Mouse (Mus musculus) bone marrow, adult 2 months (tissue): ENCODE data around the gene H2al1b. TPM values are rescaled to one million over a fixed set of nuclear protein-coding genes. Genes with fewer than 3 reads are reported as not detected.
"Not testable (repeated sequence)": the region's sequence is repeated elsewhere in the genome, so short reads cannot be mapped to it uniquely, and the experiment has no call there.

Experiments
- H3K27ac ChIP-seq: fragments of 200-500 bp; 2 replicates; pipeline ENCODE4 v1.5.1; 2012; ENCODE audit warnings: low read depth, mild to moderate bottlenecking, control low read depth, inconsistent platforms, low read length; ENCODE audit not compliant: control insufficient read depth, poor library complexity, insufficient read depth
- H3K4me1 ChIP-seq: fragments of 200-500 bp; 2 replicates; pipeline ENCODE4 v1.6.1; 2011; ENCODE audit warnings: low read length; ENCODE audit not compliant: control insufficient read depth, insufficient read depth
- H3K4me3 ChIP-seq: fragments of 200-500 bp; replicated peaks from 2 replicates; pipeline ENCODE3; 2011; ENCODE audit warnings: mild to moderate bottlenecking, low read depth, low read length, control low read depth; ENCODE audit not compliant: control insufficient read depth
- CTCF ChIP-seq: fragments of 200-500 bp; IDR thresholded peaks from 2 replicates; pipeline ENCODE4 v1.5.1; 2011; ENCODE audit warnings: low read length, control low read depth; ENCODE audit not compliant: control insufficient read depth, insufficient read depth
- POLR2A ChIP-seq: fragments of 200-500 bp; IDR thresholded peaks from 2 replicates; pipeline ENCODE4 v1.6.1; 2011; ENCODE audit warnings: low read depth, mild to moderate bottlenecking, control low read depth, low read length, borderline replicate concordance; ENCODE audit not compliant: control insufficient read depth
- WGBS: fragments of 180-500 bp; shearing (Covaris S2); methylation state at CpG from one replicate; pipeline ENCODE4 v1.1.7; 2018; 5-methylcytosine and 5-hydroxymethylcytosine counted together
- polyA plus RNA-seq: library from polyadenylated mRNA; stranded (reverse); fragments of >200 nt; gene quantifications from 2 replicates; pipeline ENCODE4 v1.2.4, GENCODE M21; 2011; ENCODE audit warnings: low replicate concordance; ENCODE audit not compliant: missing spikeins, insufficient read depth, insufficient read length

H2al1b gene
- polyA plus RNA-seq, 1 experiment: not detected

DNA sequence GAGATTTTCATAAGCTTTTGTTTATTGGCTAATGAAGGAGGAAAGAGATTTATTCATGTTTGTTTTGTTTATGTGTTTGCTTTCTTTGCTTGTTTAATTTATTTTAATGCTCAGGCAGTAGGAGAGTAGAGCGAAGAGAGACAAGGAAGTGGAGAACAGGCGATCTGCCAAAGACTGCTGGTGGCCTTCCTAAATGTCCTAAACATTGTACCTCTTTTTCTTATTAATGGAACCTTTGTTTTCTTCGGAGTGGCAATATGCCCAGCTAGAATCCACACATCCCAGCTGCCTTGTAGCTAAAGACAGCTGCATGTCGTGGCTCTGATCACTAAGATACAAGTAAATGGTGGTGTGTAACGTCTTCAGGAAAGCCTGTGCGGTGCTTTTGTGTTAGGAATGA, 25.1 kb upstream of the H2al1b start:
- no peaks in the 10 kb centered on the region for H3K4me1 ChIP-seq
- H3K4me3 ChIP-seq: no peak overlapping the region
- H3K27ac ChIP-seq: no peak overlapping the region
- 73% methylated on average over 6 of the region's 6 CpGs for WGBS
- TF ChIP-seq CTCF (no peak), POLR2A (no peak)

DNA sequence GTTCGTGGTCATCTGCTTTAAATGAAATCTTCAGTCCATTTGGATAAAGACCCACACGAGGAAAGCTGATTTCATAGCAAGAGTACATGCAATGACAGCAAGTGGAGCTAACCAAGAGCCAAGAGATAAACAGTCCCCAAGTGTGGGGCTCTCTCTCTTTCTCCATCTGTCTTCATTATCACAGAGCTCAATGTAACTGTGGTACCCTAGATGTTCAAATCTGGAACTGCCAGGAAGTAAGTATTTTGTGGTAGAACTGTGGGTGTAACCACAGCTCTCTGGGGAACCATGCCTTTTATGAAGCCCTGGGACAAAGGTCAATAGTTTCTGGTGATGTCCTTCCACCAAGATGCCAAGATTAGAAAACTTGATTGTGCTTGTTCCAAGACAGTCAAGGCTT, 21.5 kb upstream of the H2al1b start:
- Histone ChIP-seq H3K4me1 (no peaks in the 10 kb centered on the region), H3K27ac (no peak overlapping the region), H3K4me3 (no peak overlapping the region)
- TF ChIP-seq CTCF: no peak
- TF ChIP-seq POLR2A: no peak
- WGBS: 37% methylated on average over 2 of the region's 2 CpGs

DNA sequence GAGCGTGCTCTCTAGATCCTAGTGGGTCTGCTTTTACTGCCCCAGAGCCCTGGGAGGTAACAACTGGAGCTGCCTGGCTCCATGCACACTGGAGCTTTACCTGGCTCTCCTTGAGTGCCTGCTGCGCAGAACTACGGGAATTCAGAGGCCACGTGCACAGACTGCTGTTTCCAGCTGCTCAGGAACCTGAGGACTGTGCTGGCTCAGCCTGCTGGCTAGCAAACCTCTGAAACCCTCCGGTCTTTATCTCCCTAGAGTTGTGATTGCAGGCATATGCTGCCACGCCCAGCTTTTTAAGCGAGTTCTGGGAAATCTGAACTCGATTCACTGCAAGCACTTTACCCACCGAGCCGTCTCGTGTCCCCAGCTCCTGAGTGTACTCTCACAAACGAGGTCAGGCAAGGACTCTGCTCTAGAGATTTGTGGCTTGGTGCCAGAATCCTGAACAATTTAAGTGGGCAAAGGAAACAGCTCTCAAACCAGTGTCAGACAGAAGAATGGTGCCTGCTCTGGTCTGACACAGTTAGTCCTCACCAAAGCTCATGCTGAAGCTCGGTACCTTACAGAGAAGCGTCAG, 13.8 kb upstream of the H2al1b start:
- no peak overlapping the region for H3K4me3 ChIP-seq
- 70% methylated on average over 14 of the region's 14 CpGs for whole genome bisulfite sequencing
- no peaks in the 10 kb centered on the region for H3K4me1 ChIP-seq
- H3K27ac ChIP-seq: no peak overlapping the region
- TF ChIP-seq POLR2A: no peak
- no peak for TF ChIP-seq CTCF

DNA sequence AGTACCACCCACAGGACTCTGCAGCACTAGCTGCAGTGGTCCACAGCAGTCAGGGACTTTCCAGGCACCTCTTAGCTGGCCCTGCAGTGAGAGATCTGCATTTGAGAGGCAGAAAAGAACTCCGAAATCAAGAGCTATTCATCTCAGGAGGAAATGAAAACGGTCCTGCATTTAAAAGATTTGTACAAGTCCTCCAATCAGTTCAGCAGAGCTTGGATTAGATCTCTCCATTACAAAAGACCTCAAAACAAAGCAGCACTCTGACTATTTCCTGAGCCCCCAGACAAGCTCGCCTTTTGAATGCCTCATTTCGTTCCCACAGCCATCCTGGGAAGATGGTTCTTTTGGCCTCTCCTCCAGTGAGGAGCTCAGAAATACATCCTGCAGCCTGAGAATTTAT, 13.0 kb upstream of the H2al1b start:
- Histone ChIP-seq H3K27ac (no peak overlapping the region), H3K4me3 (no peak overlapping the region), H3K4me1 (no peaks in the 10 kb centered on the region)
- TF ChIP-seq CTCF: no peak
- TF ChIP-seq POLR2A: no peak
- WGBS: 52% methylated on average over 4 of the region's 4 CpGs

DNA sequence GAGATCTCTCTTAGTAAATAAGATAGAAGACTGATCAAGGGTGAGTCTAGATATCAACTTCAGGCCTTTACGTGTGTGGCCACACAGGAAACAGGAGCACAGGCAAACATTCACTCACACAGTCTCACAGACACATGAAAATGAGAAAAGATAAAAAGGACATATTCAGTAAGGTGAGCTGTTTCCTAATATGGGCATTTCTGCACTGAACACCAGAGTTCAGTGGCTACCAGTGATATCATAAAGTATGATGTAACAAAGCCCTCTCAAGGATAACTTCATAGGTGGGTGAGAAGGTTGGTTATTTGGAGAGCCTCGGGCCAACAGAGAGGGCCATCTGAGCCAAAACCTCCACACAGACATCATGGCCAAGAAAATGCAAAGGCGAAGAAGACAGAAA, 3.3 kb upstream of the H2al1b start, which contains the start of gene H2al1a:
H2al1a (plus strand) TSS at position 301 of the 400 bp plus-strand sequence.
- H3K4me1 ChIP-seq, H3K4me3 ChIP-seq, H3K27ac ChIP-seq: not testable (repeated sequence)
- WGBS: no CpG with 5 or more reads among the region's 3 CpGs

DNA sequence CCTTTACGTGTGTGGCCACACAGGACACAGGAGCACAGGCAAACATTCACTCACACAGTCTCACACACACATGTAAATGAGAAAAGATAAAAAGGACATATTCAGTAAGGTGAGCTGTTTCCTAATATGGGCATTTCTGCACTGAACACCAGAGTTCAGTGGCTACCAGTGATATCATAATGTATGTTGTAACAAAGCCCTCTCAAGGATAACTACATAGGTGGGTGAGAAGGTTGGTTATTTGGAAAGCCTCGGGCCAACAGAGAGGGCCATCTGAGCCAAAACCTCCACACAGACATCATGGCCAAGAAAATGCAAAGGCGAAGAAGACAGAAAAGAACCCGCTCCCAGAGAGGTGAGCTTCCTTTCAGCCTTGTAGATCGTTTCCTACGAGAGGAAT, 3.1 kb downstream of the H2al1b start, which contains the start of gene H2al1c:
H2al1c (plus strand) TSS at position 301 of the 400 bp plus-strand sequence.
- WGBS: 85% methylated on average over 2 of the region's 6 CpGs
- H3K4me3 ChIP-seq, H3K4me1 ChIP-seq, H3K27ac ChIP-seq: not testable (repeated sequence)

DNA sequence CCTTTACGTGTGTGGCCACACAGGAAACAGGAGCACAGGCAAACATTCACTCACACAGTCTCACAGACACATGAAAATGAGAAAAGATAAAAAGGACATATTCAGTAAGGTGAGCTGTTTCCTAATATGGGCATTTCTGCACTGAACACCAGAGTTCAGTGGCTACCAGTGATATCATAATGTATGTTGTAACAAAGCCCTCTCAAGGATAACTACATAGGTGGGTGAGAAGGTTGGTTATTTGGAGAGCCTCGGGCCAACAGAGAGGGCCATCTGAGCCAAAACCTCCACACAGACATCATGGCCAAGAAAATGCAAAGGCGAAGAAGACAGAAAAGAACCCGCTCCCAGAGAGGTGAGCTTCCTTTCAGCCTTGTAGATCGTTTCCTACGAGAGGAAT, 6.3 kb downstream of the H2al1b start, which contains the start of gene H2al1d:
H2al1d (plus strand) TSS at position 301 of the 400 bp plus-strand sequence.
- not testable (repeated sequence) for H3K4me1 ChIP-seq, H3K4me3 ChIP-seq, H3K27ac ChIP-seq
- WGBS: no CpG with 5 or more reads among the region's 6 CpGs

DNA sequence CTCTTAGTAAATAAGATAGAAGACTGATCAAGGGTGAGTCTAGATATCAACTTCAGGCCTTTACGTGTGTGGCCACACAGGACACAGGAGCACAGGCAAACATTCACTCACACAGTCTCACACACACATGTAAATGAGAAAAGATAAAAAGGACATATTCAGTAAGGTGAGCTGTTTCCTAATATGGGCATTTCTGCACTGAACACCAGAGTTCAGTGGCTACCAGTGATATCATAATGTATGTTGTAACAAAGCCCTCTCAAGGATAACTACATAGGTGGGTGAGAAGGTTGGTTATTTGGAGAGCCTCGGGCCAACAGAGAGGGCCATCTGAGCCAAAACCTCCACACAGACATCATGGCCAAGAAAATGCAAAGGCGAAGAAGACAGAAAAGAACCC, 9.4 kb downstream of the H2al1b start, which contains the start of gene H2al1e:
H2al1e (plus strand) TSS at position 301 of the 400 bp plus-strand sequence.
- H3K27ac ChIP-seq, H3K4me3 ChIP-seq, H3K4me1 ChIP-seq: not testable (repeated sequence)
- WGBS: no CpG with 5 or more reads among the region's 3 CpGs

DNA sequence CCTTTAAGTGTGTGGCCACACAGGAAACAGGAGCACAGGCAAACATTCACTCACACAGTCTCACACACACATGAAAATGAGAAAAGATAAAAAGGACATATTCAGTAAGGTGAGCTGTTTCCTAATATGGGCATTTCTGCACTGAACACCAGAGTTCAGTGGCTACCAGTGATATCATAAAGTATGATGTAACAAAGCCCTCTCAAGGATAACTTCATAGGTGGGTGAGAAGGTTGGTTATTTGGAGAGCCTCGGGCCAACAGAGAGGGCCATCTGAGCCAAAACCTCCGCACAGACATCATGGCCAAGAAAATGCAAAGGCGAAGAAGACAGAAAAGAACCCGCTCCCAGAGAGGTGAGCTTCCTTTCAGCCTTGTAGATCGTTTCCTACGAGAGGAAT, 12.6 kb downstream of the H2al1b start, which contains the start of gene H2al1f:
H2al1f (plus strand) TSS at position 301 of the 400 bp plus-strand sequence.
- not testable (repeated sequence) for H3K27ac ChIP-seq, H3K4me1 ChIP-seq, H3K4me3 ChIP-seq
- no CpG with 5 or more reads among the region's 6 CpGs for WGBS

DNA sequence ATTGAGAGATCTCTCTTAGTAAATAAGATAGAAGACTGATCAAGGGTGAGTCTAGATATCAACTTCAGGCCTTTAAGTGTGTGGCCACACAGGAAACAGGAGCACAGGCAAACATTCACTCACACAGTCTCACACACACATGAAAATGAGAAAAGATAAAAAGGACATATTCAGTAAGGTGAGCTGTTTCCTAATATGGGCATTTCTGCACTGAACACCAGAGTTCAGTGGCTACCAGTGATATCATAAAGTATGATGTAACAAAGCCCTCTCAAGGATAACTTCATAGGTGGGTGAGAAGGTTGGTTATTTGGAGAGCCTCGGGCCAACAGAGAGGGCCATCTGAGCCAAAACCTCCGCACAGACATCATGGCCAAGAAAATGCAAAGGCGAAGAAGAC, 15.7 kb downstream of the H2al1b start, which contains the start of gene H2al1g:
H2al1g (plus strand) TSS at position 301 of the 400 bp plus-strand sequence.
- no CpG with 5 or more reads among the region's 3 CpGs for WGBS
- not testable (repeated sequence) for H3K27ac ChIP-seq, H3K4me3 ChIP-seq, H3K4me1 ChIP-seq

DNA sequence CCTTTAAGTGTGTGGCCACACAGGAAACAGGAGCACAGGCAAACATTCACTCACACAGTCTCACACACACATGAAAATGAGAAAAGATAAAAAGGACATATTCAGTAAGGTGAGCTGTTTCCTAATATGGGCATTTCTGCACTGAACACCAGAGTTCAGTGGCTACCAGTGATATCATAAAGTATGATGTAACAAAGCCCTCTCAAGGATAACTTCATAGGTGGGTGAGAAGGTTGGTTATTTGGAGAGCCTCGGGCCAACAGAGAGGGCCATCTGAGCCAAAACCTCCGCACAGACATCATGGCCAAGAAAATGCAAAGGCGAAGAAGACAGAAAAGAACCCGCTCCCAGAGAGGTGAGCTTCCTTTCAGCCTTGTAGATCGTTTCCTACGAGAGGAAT, 19.0 kb downstream of the H2al1b start, which contains the start of gene H2al1h:
H2al1h (plus strand) TSS at position 301 of the 400 bp plus-strand sequence.
- not testable (repeated sequence) for H3K27ac ChIP-seq, H3K4me3 ChIP-seq, H3K4me1 ChIP-seq
- no CpG with 5 or more reads among the region's 6 CpGs for WGBS

DNA sequence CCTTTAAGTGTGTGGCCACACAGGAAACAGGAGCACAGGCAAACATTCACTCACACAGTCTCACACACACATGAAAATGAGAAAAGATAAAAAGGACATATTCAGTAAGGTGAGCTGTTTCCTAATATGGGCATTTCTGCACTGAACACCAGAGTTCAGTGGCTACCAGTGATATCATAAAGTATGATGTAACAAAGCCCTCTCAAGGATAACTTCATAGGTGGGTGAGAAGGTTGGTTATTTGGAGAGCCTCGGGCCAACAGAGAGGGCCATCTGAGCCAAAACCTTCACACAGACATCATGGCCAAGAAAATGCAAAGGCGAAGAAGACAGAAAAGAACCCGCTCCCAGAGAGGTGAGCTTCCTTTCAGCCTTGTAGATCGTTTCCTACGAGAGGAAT, 22.1 kb downstream of the H2al1b start, which contains the start of gene H2al1i:
H2al1i (plus strand) TSS at position 301 of the 400 bp plus-strand sequence.
- not testable (repeated sequence) for H3K4me1 ChIP-seq, H3K4me3 ChIP-seq, H3K27ac ChIP-seq
- WGBS: no CpG with 5 or more reads among the region's 5 CpGs

DNA sequence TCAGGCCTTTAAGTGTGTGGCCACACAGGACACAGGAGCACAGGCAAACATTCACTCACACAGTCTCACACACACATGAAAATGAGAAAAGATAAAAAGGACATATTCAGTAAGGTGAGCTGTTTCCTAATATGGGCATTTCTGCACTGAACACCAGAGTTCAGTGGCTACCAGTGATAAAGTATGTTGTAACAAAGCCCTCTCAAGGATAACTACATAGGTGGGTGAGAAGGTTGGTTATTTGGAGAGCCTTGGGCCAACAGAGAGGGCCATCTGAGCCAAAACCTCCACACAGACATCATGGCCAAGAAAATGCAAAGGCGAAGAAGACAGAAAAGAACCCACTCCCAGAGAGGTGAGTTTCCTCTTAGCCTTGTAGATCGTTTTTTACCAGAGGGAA, 25.3 kb downstream of the H2al1b start, which contains the start of gene H2al1j:
H2al1j (plus strand) TSS at position 301 of the 400 bp plus-strand sequence.
- WGBS: 84% methylated on average over 2 of the region's 2 CpGs
- H3K27ac ChIP-seq, H3K4me1 ChIP-seq: not testable (repeated sequence)

More for the DNA sequence above, 25.3 kb downstream of the H2al1b start, which contains the start of gene H2al1j:
- H3K4me3 ChIP-seq: not testable (repeated sequence)
